Mouse (Mus musculus) ES-CJ7 (cell line): ENCODE measurements around the gene Rhd.
A peak's percentile ranks its signal among the peaks of the same experiment; 100 is the strongest.

Experiments used
- DNase-seq: peaks from one replicate; pipeline ENCODE4 v3.0.0; 2011; ENCODE audit warnings: low read depth, low spot score

Rhd gene

GRCm38 (mm10) chr4:134856501-134856900 lies 7.8 kb upstream of the Rhd start:
- peak; percentile 94 for DNase-seq

- DNase-seq = no peak
Observed at GRCm38 (mm10) chr4:134858494-134858893, 5.8 kb upstream of the Rhd start.

- no peak for DNase-seq
Observed at GRCm38 (mm10) chr4:134861884-134862283, 2.5 kb upstream of the Rhd start.

- DNase-seq = no peak
Observed at GRCm38 (mm10) chr4:134862996-134863395, 1.3 kb upstream of the Rhd start.

GRCm38 (mm10) chr4:134865340-134865739 lies 1.0 kb downstream of the Rhd start:
- DNase-seq = no peak

GRCm38 (mm10) chr4:134865789-134866188 lies 1.5 kb downstream of the Rhd start:
- no peak for DNase-seq

GRCm38 (mm10) chr4:134867213-134867612 lies 2.9 kb downstream of the Rhd start:
- no peak for DNase-seq

- peak; percentile 72 for DNase-seq
Observed at GRCm38 (mm10) chr4:134867661-134868060, 3.3 kb downstream of the Rhd start.

- no peak for DNase-seq
Observed at GRCm38 (mm10) chr4:134868065-134868464, 3.7 kb downstream of the Rhd start.

- no peak for DNase-seq
Observed at GRCm38 (mm10) chr4:134868490-134868889, 4.2 kb downstream of the Rhd start.

- DNase-seq = no peak
Observed at GRCm38 (mm10) chr4:134869068-134869730, 4.9 kb downstream of the Rhd start.

- DNase-seq = no peak
Observed at GRCm38 (mm10) chr4:134869815-134870375, 5.6 kb downstream of the Rhd start.

- peak; percentile 74 for DNase-seq
Observed at GRCm38 (mm10) chr4:134871477-134871876, 7.1 kb downstream of the Rhd start.

GRCm38 (mm10) chr4:134871950-134872349 lies 7.6 kb downstream of the Rhd start:
- peak; percentile 65 for DNase-seq

GRCm38 (mm10) chr4:134876171-134876570 lies 11.8 kb downstream of the Rhd start:
- DNase-seq = peak; percentile 45

- DNase-seq = peak; percentile 75
Observed at GRCm38 (mm10) chr4:134879410-134879981, 15.2 kb downstream of the Rhd start.

GRCm38 (mm10) chr4:134880041-134880440 lies 15.7 kb downstream of the Rhd start:
- peak; percentile 71 for DNase-seq

- peak; percentile 85 for DNase-seq
Observed at GRCm38 (mm10) chr4:134883266-134883665, 18.9 kb downstream of the Rhd start.

- no peak for DNase-seq
Observed at GRCm38 (mm10) chr4:134883808-134884207, 19.5 kb downstream of the Rhd start.

GRCm38 (mm10) chr4:134884364-134884763 lies 20.0 kb downstream of the Rhd start:
- no peak for DNase-seq

GRCm38 (mm10) chr4:134892096-134892495 lies 27.8 kb downstream of the Rhd start:
- DNase-seq = no peak

GRCm38 (mm10) chr4:134897256-134897655 lies 32.9 kb downstream of the Rhd start:
- DNase-seq = no peak

- no peak for DNase-seq
Observed at GRCm38 (mm10) chr4:134901126-134901525, 36.8 kb downstream of the Rhd start.
